Mouse (Mus musculus) embryonic stem cell, embryonic (primary cell): ENCODE measurements around the gene Gclc.

Source experiments
- CTCF ChIA-PET, 4 experiments: fragments of 300-600 bp in 2 of 4; fragments of 350-600 bp in 2 of 4; sonication (Branson Sonifier 250); formaldehyde crosslinking; loops; one replicate each; lab custom pipeline; 2022; ENCODE audit warnings: inconsistent platforms in 2 of 4; lab: Charles Lee
- POLR2A ChIA-PET, 4 experiments: fragments of 300-600 bp in 2 of 4; fragments of 350-600 bp in 2 of 4; sonication (Branson Sonifier 250); formaldehyde crosslinking; loops; one replicate each; lab custom pipeline; 2022; ENCODE audit warnings: antibody characterized with exemption in 4 of 4, inconsistent platforms in 1 of 4; lab: Charles Lee

Gene Gclc

GRCm38 (mm10) chr9:77770909-77771308, 16.6 kb downstream of the Gclc start:
- ChIA-PET CTCF (interaction anchor here in 2 of 4 experiments (0.9 to 1.0 kb wide), 2 partner anchors 8 to 175 kb away, joined by 3 read pairs; no protein-coding TSS in a partner anchor), POLR2A (interaction anchor here in 2 of 4 experiments (0.6 to 5.5 kb wide), 11 partner anchors 8 to 145 kb away, joined by 3 to 58 read pairs (median 6); partner anchors contain the start of gene Gclc (in 1 of the 2))

- POLR2A ChIA-PET = interaction anchor here in 2 of 4 experiments (1.0 to 5.5 kb wide), 8 partner anchors 9 to 161 kb away, joined by 3 to 58 read pairs (median 8); partner anchors contain the start of gene Gclc (in 1 of the 2)
- CTCF ChIA-PET = interaction anchor here in 1 of 4 experiments (1.0 kb wide), 1 partner anchor 175 kb away, joined by 3 read pairs; no protein-coding TSS in a partner anchor
Measured at GRCm38 (mm10) chr9:77771330-77771729, 17.0 kb downstream of the Gclc start.

- ChIA-PET POLR2A (interaction anchor here in 3 of 4 experiments (1.0 to 5.5 kb wide), 10 partner anchors 10 to 228 kb away, joined by 3 to 58 read pairs (median 6); partner anchors contain the start of genes Gclc (in 1 of the 3) and Lrrc1 (in 1 of the 3)), CTCF (interaction anchor here in 1 of 4 experiments (1.0 kb wide), 1 partner anchor 176 kb away, joined by 3 read pairs; no protein-coding TSS in a partner anchor)
Measured at GRCm38 (mm10) chr9:77771765-77772383, 17.5 kb downstream of the Gclc start.

GRCm38 (mm10) chr9:77776720-77777515, 22.6 kb downstream of the Gclc start:
- ChIA-PET CTCF (interaction anchor here in 3 of 4 experiments (0.6 to 1.6 kb wide), 4 partner anchors 18 to 599 kb away, joined by 3 to 10 read pairs (median 4); no protein-coding TSS in a partner anchor), POLR2A (interaction anchor here (0.7 to 5.0 kb wide), 22 partner anchors 10 to 415 kb away, joined by 3 to 39 read pairs (median 5); partner anchors contain the start of genes Gclc (in 4 of the 4) and Elovl5 (in 1 of the 4))

- POLR2A ChIA-PET = interaction anchor here (0.6 to 5.0 kb wide), 22 partner anchors 10 to 414 kb away, joined by 3 to 39 read pairs (median 5); partner anchors contain the start of genes Gclc (in 4 of the 4) and Elovl5 (in 1 of the 4)
- CTCF ChIA-PET = interaction anchor here in 2 of 4 experiments (0.9 to 1.6 kb wide), 3 partner anchors 18 to 27 kb away, joined by 3 to 10 read pairs (median 4); no protein-coding TSS in a partner anchor
Measured at GRCm38 (mm10) chr9:77777622-77778021, 23.3 kb downstream of the Gclc start.

GRCm38 (mm10) chr9:77779711-77780110, 25.4 kb downstream of the Gclc start:
- ChIA-PET CTCF (no interaction called here), POLR2A (interaction anchor here in 2 of 4 experiments (0.6 to 5.0 kb wide), 11 partner anchors 10 to 412 kb away, joined by 3 to 34 read pairs (median 5); no protein-coding TSS in a partner anchor)

- ChIA-PET CTCF (interaction anchor here in 2 of 4 experiments (0.5 to 1.0 kb wide), 2 partner anchors 17 to 186 kb away, joined by 3 to 5 read pairs; no protein-coding TSS in a partner anchor), POLR2A (interaction anchor here in 2 of 4 experiments (1.0 to 3.0 kb wide), 6 partner anchors 17 to 27 kb away, joined by 3 to 15 read pairs (median 4); no protein-coding TSS in a partner anchor)
Measured at GRCm38 (mm10) chr9:77781453-77782163, 27.3 kb downstream of the Gclc start.

- ChIA-PET CTCF (interaction anchor here in 3 of 4 experiments (0.5 to 1.0 kb wide), 3 partner anchors 18 to 186 kb away, joined by 3 to 5 read pairs (median 3); no protein-coding TSS in a partner anchor), POLR2A (interaction anchor here in 2 of 4 experiments (1.1 to 1.5 kb wide), 3 partner anchors 17 to 32 kb away, joined by 3 to 4 read pairs (median 3); no protein-coding TSS in a partner anchor)
Measured at GRCm38 (mm10) chr9:77782201-77782600, 27.9 kb downstream of the Gclc start.

GRCm38 (mm10) chr9:77783006-77783405, 28.7 kb downstream of the Gclc start:
- ChIA-PET POLR2A (interaction anchor here in 1 of 4 experiments (0.9 to 1.1 kb wide), 2 partner anchors 14 to 33 kb away, joined by 3 to 4 read pairs; no protein-coding TSS in a partner anchor), CTCF (interaction anchor here in 1 of 4 experiments (0.6 kb wide), 1 partner anchor 34 kb away, joined by 3 read pairs; no protein-coding TSS in a partner anchor)

- ChIA-PET CTCF (no interaction called here), POLR2A (interaction anchor here in 1 of 4 experiments (1.3 kb wide), 1 partner anchor 27 kb away, joined by 4 read pairs; no protein-coding TSS in a partner anchor)
Measured at GRCm38 (mm10) chr9:77785466-77785865, 31.1 kb downstream of the Gclc start.

- ChIA-PET CTCF (interaction anchor here in 1 of 4 experiments (0.6 kb wide), 1 partner anchor 14 kb away, joined by 3 read pairs; no protein-coding TSS in a partner anchor), POLR2A (interaction anchor here in 1 of 4 experiments (0.6 to 1.3 kb wide), 3 partner anchors 11 to 288 kb away, joined by 3 to 5 read pairs (median 5); no protein-coding TSS in a partner anchor)
Measured at GRCm38 (mm10) chr9:77787936-77788335, 33.6 kb downstream of the Gclc start.

- POLR2A ChIA-PET = interaction anchor here in 1 of 4 experiments (1.0 kb wide), 1 partner anchor 31 kb away, joined by 4 read pairs; no protein-coding TSS in a partner anchor
- CTCF ChIA-PET = no interaction called here
Measured at GRCm38 (mm10) chr9:77789615-77790348, 35.4 kb downstream of the Gclc start.

GRCm38 (mm10) chr9:77793838-77794237, 39.5 kb downstream of the Gclc start:
- ChIA-PET CTCF (no interaction called here), POLR2A (interaction anchor here in 1 of 4 experiments (0.6 kb wide), 1 partner anchor 40 kb away, joined by 3 read pairs; no protein-coding TSS in a partner anchor)

GRCm38 (mm10) chr9:77802461-77802860, 48.1 kb downstream of the Gclc start:
- CTCF ChIA-PET = interaction anchor here (0.6 to 2.2 kb wide), 33 partner anchors 11 to 279 kb away, joined by 3 to 9 read pairs (median 4); no protein-coding TSS in a partner anchor
- POLR2A ChIA-PET = no interaction called here

GRCm38 (mm10) chr9:77806426-77806825, 52.1 kb downstream of the Gclc start:
- CTCF ChIA-PET = interaction anchor here (0.6 to 1.4 kb wide), 29 partner anchors 9 to 307 kb away, joined by 3 to 15 read pairs (median 4); partner anchors contain the start of gene Gcm1 (in 1 of the 4)
- POLR2A ChIA-PET = no interaction called here
